Mouse (Mus musculus): Measurements from ENCODE around the gene Prdm4. TPM values are rescaled to one million over a fixed set of nuclear protein-coding genes. Genes with fewer than 3 reads are reported as not detected.

Gene Prdm4
- polyA plus RNA-seq, 1 experiment from 2014 or later, result 25.6 TPM

GRCm38 (mm10) chr10:85928499-85929207 is 11.7 kb upstream of the Prdm4 start:
- peak overlapping the region; percentile 96 for H3K4me2 ChIP-seq

GRCm38 (mm10) chr10:85927676-85928445 is 10.9 kb upstream of the Prdm4 start, which contains the start of gene Ascl4:
Gene Ascl4 (plus strand): TSS chr10:85927681.
- H3K4me3 ChIP-seq (ENCODE audit: low read depth, low read length), result peak within 1 kb of the TSS; percentile 47
- no peak for TF ChIP-seq CTCF (IDR thresholded peaks at IDR 0.05; ENCODE audit: low read depth)
- ATAC-seq (ENCODE audit: insufficient read depth) (no peak), DNase-seq (peak; percentile 26)
- no peaks in the 10 kb centered on the region for H3K9me3 ChIP-seq (ENCODE audit: low read depth, low read length)
- WGBS, result 2% methylated on average over 23 of the region's 23 CpGs
- H3K9ac ChIP-seq, result peak within 1 kb of the TSS; percentile 41
- H3K4me1 ChIP-seq (ENCODE audit: insufficient read depth), result no peaks in the 10 kb centered on the region
- peak within 1 kb of the TSS; percentile 96 for H3K4me2 ChIP-seq
- H3K27ac ChIP-seq (ENCODE audit: low read depth), result no peak within 1 kb of the TSS
- no peaks in the 10 kb centered on the region for H3K36me3 ChIP-seq (ENCODE audit: insufficient read depth)
- H3K27me3 ChIP-seq (ENCODE audit: insufficient read depth, low read length), result peaks cover 20% of the 10 kb centered on the region

More at GRCm38 (mm10) chr10:85928499-85929207, 11.7 kb upstream of the Prdm4 start:
- H3K9ac ChIP-seq, result peak overlapping the region; percentile 41
- ATAC-seq (ENCODE audit: insufficient read depth), result peak; percentile 85
- H3K27me3 ChIP-seq (ENCODE audit: insufficient read depth, low read length), result peaks cover 20% of the 10 kb centered on the region
- WGBS, result 1% methylated on average over 63 of the region's 63 CpGs
- peak overlapping the region; percentile 47 for H3K4me3 ChIP-seq (ENCODE audit: low read depth, low read length)
- DNase-seq, result peak; percentile 78
- peak; percentile 41; the same call in 1 of the 2 replicates for TF ChIP-seq CTCF (IDR thresholded peaks at IDR 0.05; ENCODE audit: low read depth)
- H3K9me3 ChIP-seq (ENCODE audit: low read depth, low read length), result no peaks in the 10 kb centered on the region
- no peaks in the 10 kb centered on the region for H3K36me3 ChIP-seq (ENCODE audit: insufficient read depth)
- no peak overlapping the region for H3K27ac ChIP-seq (ENCODE audit: low read depth)
- no peaks in the 10 kb centered on the region for H3K4me1 ChIP-seq (ENCODE audit: insufficient read depth)

GRCm38 (mm10) chr10:85879886-85880486 is 37.0 kb downstream of the Prdm4 start:
- Histone ChIP-seq H3K36me3 (ENCODE audit: insufficient read depth) (peaks cover 96% of the 10 kb centered on the region), H3K27me3 (ENCODE audit: insufficient read depth, low read length) (no peaks in the 10 kb centered on the region), H3K9me3 (ENCODE audit: low read depth, low read length) (no peaks in the 10 kb centered on the region), H3K27ac (ENCODE audit: low read depth) (no peak overlapping the region), H3K4me1 (ENCODE audit: insufficient read depth) (no peaks in the 10 kb centered on the region), H3K9ac (no peak overlapping the region), H3K4me2 (no peak overlapping the region), H3K4me3 (ENCODE audit: low read depth, low read length) (no peak overlapping the region)
- no peak for TF ChIP-seq CTCF (IDR thresholded peaks at IDR 0.05; ENCODE audit: low read depth)
- DNase-seq (peak; percentile 24), ATAC-seq (ENCODE audit: insufficient read depth) (peak; percentile 62; the same call in 1 of the 2 replicates)
- 62% methylated on average over 8 of the region's 8 CpGs for WGBS

GRCm38 (mm10) chr10:85875812-85876211 is 41.1 kb downstream of the Prdm4 start:
- ATAC-seq (ENCODE audit: insufficient read depth), result no peak
- Histone ChIP-seq H3K9me3 (ENCODE audit: low read depth, low read length) (no peaks in the 10 kb centered on the region), H3K36me3 (ENCODE audit: insufficient read depth) (peaks cover 65% of the 10 kb centered on the region), H3K9ac (no peak overlapping the region), H3K4me2 (no peak overlapping the region), H3K4me3 (ENCODE audit: low read depth, low read length) (no peak overlapping the region), H3K27me3 (ENCODE audit: insufficient read depth, low read length) (no peaks in the 10 kb centered on the region), H3K4me1 (ENCODE audit: insufficient read depth) (peaks cover 7% of the 10 kb centered on the region; the same call in 1 of the 2 replicates), H3K27ac (ENCODE audit: low read depth) (no peak overlapping the region)
- TF ChIP-seq CTCF (IDR thresholded peaks at IDR 0.05; ENCODE audit: low read depth), result no peak
- 75% methylated on average over 5 of the region's 5 CpGs for WGBS
- no peak for DNase-seq

GRCm38 (mm10) chr10:85873861-85874544 is 42.9 kb downstream of the Prdm4 start:
- 73% methylated on average over 13 of the region's 13 CpGs for WGBS
- peaks cover 7% of the 10 kb centered on the region; the same call in 1 of the 2 replicates for H3K4me1 ChIP-seq (ENCODE audit: insufficient read depth)
- no peak overlapping the region for H3K27ac ChIP-seq (ENCODE audit: low read depth)
- no peaks in the 10 kb centered on the region for H3K9me3 ChIP-seq (ENCODE audit: low read depth, low read length)
- no peak overlapping the region for H3K4me3 ChIP-seq (ENCODE audit: low read depth, low read length)
- no peak overlapping the region for H3K9ac ChIP-seq
- peaks cover 48% of the 10 kb centered on the region for H3K36me3 ChIP-seq (ENCODE audit: insufficient read depth)
- no peak for TF ChIP-seq CTCF (IDR thresholded peaks at IDR 0.05; ENCODE audit: low read depth)
- ATAC-seq (ENCODE audit: insufficient read depth) (no peak), DNase-seq (peak; percentile 7)
- no peaks in the 10 kb centered on the region for H3K27me3 ChIP-seq (ENCODE audit: insufficient read depth, low read length)
- no peak overlapping the region; the same call in 1 of the 2 replicates for H3K4me2 ChIP-seq

GRCm38 (mm10) chr10:85872479-85872773 is 44.5 kb downstream of the Prdm4 start:
- Histone ChIP-seq H3K4me1 (ENCODE audit: insufficient read depth) (peaks cover 7% of the 10 kb centered on the region; the same call in 1 of the 2 replicates), H3K27me3 (ENCODE audit: insufficient read depth, low read length) (no peaks in the 10 kb centered on the region), H3K36me3 (ENCODE audit: insufficient read depth) (peaks cover 32% of the 10 kb centered on the region), H3K9me3 (ENCODE audit: low read depth, low read length) (no peaks in the 10 kb centered on the region), H3K27ac (ENCODE audit: low read depth) (no peak overlapping the region), H3K4me2 (peak overlapping the region; percentile 85), H3K4me3 (ENCODE audit: low read depth, low read length) (peak overlapping the region; percentile 80), H3K9ac (peak overlapping the region; percentile 87)
- peak; percentile 26; the same call in 1 of the 2 replicates for ATAC-seq (ENCODE audit: insufficient read depth)
- WGBS, result 1% methylated on average over 5 of the region's 5 CpGs
- no peak for TF ChIP-seq CTCF (IDR thresholded peaks at IDR 0.05; ENCODE audit: low read depth)
- DNase-seq, result peak; percentile 9

Data from lung, embryonic 14.5 days (tissue).